Mouse (Mus musculus) heart, postnatal 14 days (tissue): Measurements from ENCODE around the gene Shisa5. TPM values are rescaled to one million over a fixed set of nuclear protein-coding genes. Genes with fewer than 3 reads are reported as not detected.

Experiments
- DNase-seq, 2 experiments: peaks; one replicate each; pipeline ENCODE4 v3.0.0; 2021 to 2022
- intact Hi-C: fragments of 180-260 bp; cut with DNase I; formaldehyde crosslinking; loops from one replicate; pipeline ENCODE4 v1.15.1; 2025
- total RNA-seq, 2 experiments: library from RNA; stranded (reverse); gene quantifications; 2 replicates each; pipeline ENCODE4 v1.2.3; 2021

Gene Shisa5
- total RNA-seq, 2 experiments from 2014 or later = 49.5 to 50.0 TPM

DNA sequence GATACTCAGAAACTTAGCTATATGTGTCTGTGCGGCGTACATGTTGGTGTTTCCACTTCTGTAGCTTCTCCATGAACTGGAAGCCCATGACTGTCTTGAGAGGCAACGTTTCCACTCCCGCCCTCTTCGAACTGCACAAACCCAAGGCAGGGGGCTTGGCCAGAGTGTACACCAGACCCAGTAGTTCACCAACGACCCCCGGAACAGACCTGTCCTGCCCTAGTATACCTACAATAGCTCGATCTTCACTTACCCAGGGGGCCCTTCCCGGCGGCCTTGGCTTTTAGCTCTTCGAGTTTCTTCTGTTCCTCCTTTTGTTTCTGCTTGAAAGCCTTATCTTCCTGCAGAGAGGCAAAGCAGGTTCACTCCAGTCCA lies 43.4 kb downstream of the Shisa5 start:
- no peak for DNase-seq
- intact Hi-C loops = no loop called here

DNA sequence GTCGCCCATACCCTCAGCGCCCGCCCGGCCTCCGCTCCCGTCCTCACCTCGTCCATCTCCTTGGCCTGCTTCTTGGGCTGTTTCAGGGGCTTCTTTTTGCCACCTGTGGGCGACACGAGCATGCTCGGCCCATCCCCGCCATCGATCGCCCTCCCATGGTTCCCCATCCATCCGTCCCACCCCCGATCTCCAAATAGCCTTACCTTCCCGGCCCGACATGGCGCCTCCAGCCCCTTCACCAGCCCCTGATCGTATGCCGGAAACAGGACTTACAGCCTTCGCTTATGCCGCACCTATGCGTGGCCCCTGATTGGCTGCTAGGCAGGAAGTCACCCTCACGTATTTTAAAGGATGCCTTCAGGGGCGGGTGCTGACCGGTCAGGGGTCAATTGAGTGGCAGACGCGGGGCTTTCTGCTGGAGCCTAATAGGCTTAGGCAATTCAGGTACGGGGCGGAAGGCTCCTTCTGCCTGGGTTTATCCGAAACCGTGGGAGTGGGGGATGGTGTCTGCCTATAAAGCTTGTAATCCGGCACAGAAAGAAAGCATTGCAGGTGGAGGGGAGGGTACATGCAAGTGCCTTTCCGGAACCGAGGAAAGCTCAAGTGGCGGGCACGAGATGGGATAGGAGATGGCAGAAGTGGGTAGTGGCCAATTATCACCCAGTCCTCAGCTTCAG lies 43.9 kb downstream of the Shisa5 start, which contains the start of the genes Ccdc51 and Tma7:
Ccdc51 (plus strand) TSS at position 370 of the 677 bp plus-strand sequence.
Tma7 (minus strand) TSS at position 464 of the 677 bp plus-strand sequence.
- intact Hi-C loops = no loop called here
- DNase-seq = peak; percentile 75 to 80

- intact Hi-C loops = no loop called here
- no peak for DNase-seq
Observed at GRCm38 (mm10) chr9:109084922-109085321, 46.6 kb downstream of the Shisa5 start.

- intact Hi-C loops = loop anchor here (1.0 kb wide), 1 partner anchor 31 kb away; no protein-coding TSS in a partner anchor
- peak; percentile 44 to 72 for DNase-seq
Observed at GRCm38 (mm10) chr9:109087987-109088386, 49.6 kb downstream of the Shisa5 start.

- no peak for DNase-seq
- intact Hi-C loops = no loop called here
Observed at GRCm38 (mm10) chr9:109090446-109090845, 52.1 kb downstream of the Shisa5 start.

DNA sequence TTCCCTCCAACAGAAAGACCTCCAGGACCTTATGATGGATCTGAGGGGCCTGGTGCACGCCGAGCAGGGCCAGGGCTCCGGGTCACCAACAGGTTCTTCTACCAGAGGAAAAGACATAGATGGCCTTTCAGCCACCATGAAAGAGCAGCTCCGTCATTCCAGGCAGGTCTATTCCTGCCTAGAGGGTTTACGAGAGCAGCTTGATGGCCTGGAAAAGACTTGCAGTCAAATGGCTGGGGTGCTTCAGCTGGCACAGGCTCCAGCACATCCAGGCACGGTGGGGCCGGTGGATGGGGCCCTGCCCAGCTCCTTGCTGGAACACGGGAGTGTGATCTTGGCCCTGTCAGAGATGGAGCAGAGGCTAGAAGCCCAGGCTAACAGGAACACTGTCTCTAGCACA lies 53.4 kb downstream of the Shisa5 start:
- intact Hi-C loops = no loop called here
- no peak for DNase-seq

GRCm38 (mm10) chr9:109092799-109093198 lies 54.4 kb downstream of the Shisa5 start:
- DNase-seq = no peak

GRCm38 (mm10) chr9:109093786-109094552 lies 55.6 kb downstream of the Shisa5 start:
- DNase-seq = peak in 1 of 2 experiments; percentile 54
- intact Hi-C loops = no loop called here

More at GRCm38 (mm10) chr9:109092799-109093198, 54.4 kb downstream of the Shisa5 start:
- intact Hi-C loops = no loop called here

DNA sequence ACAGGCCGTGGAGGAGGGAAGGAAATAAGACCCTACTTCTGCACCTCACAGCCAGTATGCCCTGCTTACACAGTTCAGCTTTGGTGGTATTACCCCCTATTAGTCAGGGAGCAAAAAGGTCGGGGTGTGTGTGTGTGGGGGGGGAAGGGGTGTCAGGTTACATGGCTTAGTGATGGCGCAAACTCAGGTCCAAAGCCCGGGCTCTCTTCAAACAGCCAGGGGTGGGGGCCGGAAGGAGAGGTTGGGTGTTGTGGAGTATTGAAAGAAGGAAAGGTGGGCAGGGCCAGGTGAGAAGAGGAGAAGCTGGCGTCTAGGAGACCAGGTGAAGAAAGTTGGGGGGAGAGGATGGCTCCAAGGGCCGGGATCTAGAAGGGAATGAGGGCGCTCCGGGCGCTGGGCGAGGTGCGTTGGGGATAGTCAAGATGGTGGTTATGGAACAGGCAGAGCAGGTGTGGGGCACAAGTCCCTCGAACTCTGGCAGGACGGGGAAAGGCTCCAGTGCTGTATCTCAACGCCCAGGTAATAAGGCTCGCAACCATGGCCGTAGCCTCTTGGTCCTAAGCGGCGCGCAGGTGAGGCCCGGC lies 56.3 kb downstream of the Shisa5 start:
- intact Hi-C loops = no loop called here
- DNase-seq = no peak

- intact Hi-C loops = no loop called here
- peak; percentile 74 to 75 for DNase-seq
Observed at GRCm38 (mm10) chr9:109095137-109095982, 57.0 kb downstream of the Shisa5 start, which contains the start of gene Plxnb1. Gene Plxnb1 (plus strand): TSS chr9:109095389.

- DNase-seq = peak in 1 of 2 experiments; percentile 28
- intact Hi-C loops = no loop called here
Observed at GRCm38 (mm10) chr9:109096251-109096661, 57.9 kb downstream of the Shisa5 start.

DNA sequence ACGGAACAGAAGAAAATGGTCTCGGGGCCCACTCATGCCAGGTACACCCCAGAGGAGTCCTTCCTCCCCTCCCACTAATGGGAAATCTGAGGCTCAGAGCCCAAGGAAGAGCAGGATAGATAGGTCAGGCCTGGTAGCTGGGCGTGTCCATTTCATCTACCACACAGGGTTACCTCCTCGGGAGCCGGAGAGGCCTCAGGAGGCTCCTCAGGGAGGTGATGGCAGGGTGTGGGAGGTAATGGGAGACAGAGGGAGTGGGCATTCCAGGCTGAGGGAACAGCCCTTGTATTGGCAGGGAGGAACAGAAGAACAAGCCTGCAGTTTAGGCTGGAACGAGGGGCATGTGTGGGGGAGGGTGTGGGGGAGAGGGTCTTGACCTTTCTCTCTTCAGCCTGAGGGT lies 58.5 kb downstream of the Shisa5 start:
- intact Hi-C loops = no loop called here
- no peak for DNase-seq

DNA sequence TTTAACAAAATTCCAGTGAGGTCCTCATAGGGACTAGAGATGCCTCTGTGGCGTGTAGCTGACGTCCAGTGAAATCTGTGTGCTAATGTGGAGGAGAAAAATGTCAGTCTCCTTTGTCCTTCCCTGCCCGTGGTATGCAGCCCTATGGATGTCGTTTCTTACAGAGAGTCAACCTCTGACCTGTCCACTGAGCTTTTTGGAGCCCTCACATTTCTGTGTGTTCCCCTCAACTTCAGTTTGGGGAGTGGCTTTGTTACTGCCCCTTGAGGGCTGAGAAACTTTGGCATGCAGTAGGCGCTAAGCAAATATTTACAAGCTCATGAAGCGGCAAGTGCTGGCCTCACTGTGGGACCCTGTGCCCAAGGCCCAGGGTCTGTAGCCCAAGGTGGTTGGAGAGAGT lies 58.9 kb downstream of the Shisa5 start:
- DNase-seq = no peak
- intact Hi-C loops = no loop called here

- DNase-seq = peak; percentile 45 to 60
- intact Hi-C loops = no loop called here
Observed at GRCm38 (mm10) chr9:109097831-109098230, 59.5 kb downstream of the Shisa5 start.

GRCm38 (mm10) chr9:109098366-109098765 lies 60.0 kb downstream of the Shisa5 start:
- intact Hi-C loops = no loop called here
- DNase-seq = no peak

GRCm38 (mm10) chr9:109098969-109099368 lies 60.6 kb downstream of the Shisa5 start:
- intact Hi-C loops = no loop called here
- DNase-seq = peak; percentile 70 to 79

DNA sequence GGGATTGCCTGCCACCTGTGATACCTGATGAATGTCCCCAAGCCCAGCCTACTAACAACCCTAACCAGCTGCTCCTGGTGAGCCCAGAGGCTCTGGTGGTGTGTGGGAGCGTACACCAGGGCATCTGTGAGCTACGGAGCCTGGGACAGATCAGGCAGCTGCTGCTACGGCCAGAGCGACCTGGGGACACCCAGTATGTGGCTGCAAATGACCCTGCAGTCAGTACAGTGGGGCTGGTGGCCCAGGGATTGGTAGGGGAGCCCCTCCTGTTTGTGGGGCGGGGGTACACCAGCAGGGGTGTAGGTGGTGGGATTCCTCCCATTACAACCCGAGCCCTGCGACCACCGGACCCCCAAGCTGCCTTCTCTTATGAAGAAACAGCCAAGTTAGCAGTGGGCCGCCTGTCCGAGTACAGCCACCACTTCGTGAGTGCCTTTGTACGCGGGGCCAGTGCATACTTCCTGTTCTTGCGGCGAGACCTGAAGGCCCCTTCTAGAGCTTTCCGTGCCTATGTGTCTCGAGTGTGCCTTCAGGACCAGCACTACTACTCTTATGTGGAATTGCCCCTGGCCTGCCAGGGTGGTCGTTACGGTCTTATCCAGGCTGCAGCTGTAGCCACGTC lies 62.1 kb downstream of the Shisa5 start:
- intact Hi-C loops = no loop called here
- DNase-seq = no peak

DNA sequence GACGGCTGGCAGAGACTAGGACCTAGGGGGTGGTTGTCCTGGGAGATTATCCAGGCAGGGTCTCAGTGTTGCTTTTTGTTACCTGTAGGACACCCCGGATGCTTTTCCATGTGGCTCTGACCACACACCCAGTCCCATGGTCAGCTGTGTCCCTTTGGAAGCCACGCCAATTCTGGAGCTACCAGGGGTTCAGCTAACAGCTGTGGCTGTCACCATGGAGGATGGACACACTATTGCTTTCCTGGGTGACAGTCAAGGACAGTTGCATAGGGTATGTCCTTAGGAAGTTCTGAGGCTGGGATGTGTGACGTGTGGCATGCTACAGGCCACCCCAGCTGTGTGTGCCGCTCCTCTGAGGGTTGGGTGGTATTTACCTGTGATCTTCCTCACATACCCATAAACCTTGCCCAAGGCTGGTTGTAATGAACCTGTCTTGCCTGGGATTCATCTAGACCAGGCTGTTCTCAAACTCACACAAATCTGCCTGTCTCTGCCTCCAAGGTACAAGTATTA lies 63.6 kb downstream of the Shisa5 start:
- intact Hi-C loops = no loop called here
- DNase-seq = no peak

DNA sequence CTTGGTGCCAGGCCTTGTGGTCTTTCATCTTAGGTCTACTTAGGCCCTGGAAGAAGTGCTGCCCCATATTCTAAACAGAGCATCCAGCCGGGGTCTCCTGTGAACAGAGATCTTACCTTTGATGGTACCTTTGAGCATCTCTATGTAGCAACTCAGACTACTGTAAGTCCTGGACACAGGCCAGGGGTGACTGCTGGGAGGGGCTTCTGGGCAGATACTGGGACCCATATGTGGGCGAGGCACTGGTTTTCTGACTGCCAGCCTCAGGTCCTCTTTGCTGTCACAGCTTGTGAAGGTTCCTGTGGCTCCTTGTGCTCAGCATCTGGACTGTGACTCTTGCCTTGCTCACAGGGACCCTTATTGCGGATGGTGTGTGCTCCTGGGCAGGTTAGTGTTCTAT lies 64.2 kb downstream of the Shisa5 start:
- DNase-seq = no peak
- intact Hi-C loops = no loop called here

GRCm38 (mm10) chr9:109103250-109103649 lies 64.9 kb downstream of the Shisa5 start:
- intact Hi-C loops = no loop called here
- DNase-seq = peak in 1 of 2 experiments; percentile 42
